Mouse (Mus musculus) megakaryocyte, embryonic 14.5 days (primary cell): ENCODE measurements around the gene Bend6. TPM values are rescaled to one million over a fixed set of nuclear protein-coding genes. Genes with fewer than 3 reads are reported as not detected.

Experiments used
- H3K27me3 ChIP-seq: replicated peaks from 2 replicates; pipeline ENCODE3; 2012; ENCODE audit warnings: inconsistent platforms
- H3K36me3 ChIP-seq: replicated peaks from 2 replicates; pipeline ENCODE3; 2012; ENCODE audit warnings: low read length, inconsistent platforms, mixed read lengths
- H3K4me1 ChIP-seq: 2 replicates; pipeline ENCODE4 v1.6.1; 2012; ENCODE audit warnings: inconsistent platforms
- H3K4me3 ChIP-seq: replicated peaks from 2 replicates; pipeline ENCODE3; 2012; ENCODE audit warnings: moderate library complexity, mild to moderate bottlenecking, inconsistent platforms
- H3K9me3 ChIP-seq: 2 replicates; pipeline ENCODE4 v1.6.1; 2012; ENCODE audit warnings: inconsistent platforms
- FLI1 ChIP-seq: IDR thresholded peaks from 2 replicates; pipeline ENCODE4 v1.6.1; 2012; ENCODE audit warnings: low read length, inconsistent platforms, mixed read lengths
- GATA1 ChIP-seq: IDR thresholded peaks from 3 replicates; pipeline ENCODE4 v1.6.1; 2012; ENCODE audit warnings: mixed read lengths, low read length, inconsistent platforms, borderline replicate concordance
- polyA plus RNA-seq: library from polyadenylated mRNA; stranded (reverse); fragments of >175 nt; gene quantifications from 2 replicates; pipeline ENCODE4 v1.2.3, GENCODE M21; 2012; ENCODE audit warnings: low replicate concordance; ENCODE audit not compliant: insufficient read depth

Bend6 gene
- polyA plus RNA-seq, 1 experiment: not detected

DNA sequence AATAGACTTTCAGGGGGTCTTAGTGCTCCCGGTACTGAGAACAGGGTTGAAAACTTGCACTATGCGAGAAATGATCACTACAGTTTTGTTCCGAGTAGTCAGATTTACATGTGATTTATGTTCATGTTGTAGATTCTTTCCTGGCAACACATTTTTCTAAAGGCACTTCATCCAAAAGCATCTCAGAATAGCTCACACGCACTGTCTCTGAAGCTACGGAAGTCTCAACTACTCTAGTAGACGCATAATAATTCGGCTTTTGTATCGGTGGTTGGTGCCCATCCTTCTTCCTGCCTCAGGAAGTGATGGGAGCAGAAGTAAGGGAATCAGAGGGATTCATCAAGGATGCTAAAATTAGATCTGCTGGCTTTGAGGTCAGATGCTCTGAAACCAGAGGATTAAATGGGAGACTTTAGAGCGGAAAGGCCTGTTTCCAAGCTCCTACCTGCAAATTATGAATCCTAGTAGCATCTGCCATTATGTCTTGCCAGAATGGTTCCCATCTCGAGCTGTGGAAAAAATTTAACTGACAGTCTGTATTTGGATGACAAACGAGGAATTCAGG lies 32.8 kb upstream of the Bend6 start:
- H3K36me3 ChIP-seq: no peaks in the 10 kb centered on the region
- peaks cover 9% of the 10 kb centered on the region for H3K27me3 ChIP-seq
- no peaks in the 10 kb centered on the region for H3K4me1 ChIP-seq
- no peak for TF ChIP-seq FLI1
- no peaks in the 10 kb centered on the region for H3K9me3 ChIP-seq
- no peak overlapping the region for H3K4me3 ChIP-seq

DNA sequence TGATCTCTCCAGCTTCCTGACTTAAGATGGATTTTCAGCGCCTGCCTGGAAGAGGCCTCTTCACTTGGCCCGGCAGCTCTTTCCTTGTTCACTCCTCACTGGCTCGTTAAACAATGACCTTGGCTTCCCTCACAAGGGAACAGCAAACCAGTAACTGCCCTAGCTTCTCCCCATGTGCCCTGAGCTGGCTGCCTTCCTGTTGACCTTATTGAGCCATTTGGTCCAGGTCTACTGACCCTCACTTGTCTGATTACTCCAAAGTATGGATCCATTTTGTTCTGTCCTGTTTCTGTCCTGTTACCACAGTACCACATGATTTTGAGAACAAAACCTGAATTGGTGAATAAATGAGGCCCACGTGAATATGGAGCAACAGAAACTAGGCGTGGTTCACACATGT lies 32.2 kb upstream of the Bend6 start:
- Histone ChIP-seq H3K36me3 (no peaks in the 10 kb centered on the region), H3K27me3 (peaks cover 4% of the 10 kb centered on the region), H3K9me3 (no peaks in the 10 kb centered on the region), H3K4me1 (no peaks in the 10 kb centered on the region), H3K4me3 (no peak overlapping the region)
- TF ChIP-seq GATA1 (no peak), FLI1 (no peak)

DNA sequence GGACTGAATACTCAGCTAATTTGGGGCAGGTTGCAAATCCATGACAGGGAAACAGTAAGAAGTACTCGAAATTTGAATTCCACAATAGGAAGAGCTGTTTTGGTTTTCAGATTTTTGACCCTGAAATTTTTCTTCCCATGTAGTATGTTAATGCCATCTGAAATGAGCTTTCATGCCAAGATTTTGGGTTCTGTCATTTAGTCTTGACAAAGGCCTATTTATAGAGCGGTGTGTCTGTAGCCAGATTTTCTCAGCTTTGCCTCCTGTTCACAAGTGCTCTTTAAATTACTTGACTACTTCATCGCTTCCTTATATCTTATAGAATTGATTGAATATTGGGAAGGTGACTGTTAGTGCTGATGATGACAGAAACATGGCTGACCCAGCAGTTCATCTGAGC lies 28.3 kb upstream of the Bend6 start:
- Histone ChIP-seq H3K4me1 (no peaks in the 10 kb centered on the region), H3K36me3 (no peaks in the 10 kb centered on the region)

DNA sequence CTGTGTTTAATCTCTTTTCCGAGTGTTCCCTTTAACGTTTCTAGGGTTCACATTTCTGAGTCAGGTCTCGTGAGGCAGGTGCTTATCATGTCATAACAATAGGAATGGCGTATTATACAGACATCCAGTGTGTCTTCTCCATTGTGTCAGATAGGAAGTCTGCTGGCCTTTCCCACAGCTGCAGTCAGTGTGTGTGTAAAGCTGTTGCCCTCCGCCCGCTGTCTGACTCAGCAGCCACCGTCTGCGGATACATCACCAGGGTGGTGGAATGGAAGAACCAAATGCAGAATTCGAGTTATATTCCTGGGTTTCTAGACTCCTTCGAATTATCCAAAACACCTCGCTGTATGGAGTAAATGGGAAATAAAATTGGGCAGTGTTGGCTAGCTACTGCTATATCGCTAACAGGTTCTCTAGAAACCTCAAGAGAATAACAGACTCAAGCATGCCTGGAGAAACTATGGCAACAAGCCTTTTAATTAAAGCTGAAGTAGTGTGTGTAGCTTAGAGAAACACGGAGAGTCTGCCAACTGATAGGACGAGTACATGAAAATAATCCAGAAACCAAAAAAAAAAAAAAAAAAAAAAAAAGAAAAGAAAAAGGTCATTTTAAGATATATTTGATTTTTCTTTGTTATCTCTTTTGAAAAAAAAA lies 25.4 kb upstream of the Bend6 start:
- Histone ChIP-seq H3K9me3 (peaks cover 3% of the 10 kb centered on the region; the same call in 1 of the 2 replicates), H3K4me1 (no peaks in the 10 kb centered on the region), H3K4me3 (no peak overlapping the region), H3K27me3 (peaks cover 4% of the 10 kb centered on the region), H3K36me3 (no peaks in the 10 kb centered on the region)
- TF ChIP-seq FLI1 (no peak), GATA1 (no peak)

More for the DNA sequence above, 28.3 kb upstream of the Bend6 start:
- H3K9me3 ChIP-seq: peaks cover 3% of the 10 kb centered on the region; the same call in 1 of the 2 replicates
- TF ChIP-seq GATA1: no peak
- no peak for TF ChIP-seq FLI1
- H3K4me3 ChIP-seq: no peak overlapping the region
- peaks cover 6% of the 10 kb centered on the region for H3K27me3 ChIP-seq

GRCm38 (mm10) chr1:33932196-33932595 lies 24.6 kb upstream of the Bend6 start:
- Histone ChIP-seq H3K36me3 (no peaks in the 10 kb centered on the region), H3K27me3 (peaks cover 4% of the 10 kb centered on the region), H3K4me1 (no peaks in the 10 kb centered on the region), H3K4me3 (no peak overlapping the region), H3K9me3 (peaks cover 4% of the 10 kb centered on the region; the same call in 1 of the 2 replicates)
- TF ChIP-seq FLI1 (no peak), GATA1 (no peak)

GRCm38 (mm10) chr1:33931791-33932190 lies 24.2 kb upstream of the Bend6 start:
- Histone ChIP-seq H3K36me3 (no peaks in the 10 kb centered on the region), H3K4me3 (no peak overlapping the region), H3K9me3 (peaks cover 8% of the 10 kb centered on the region; the same call in 1 of the 2 replicates), H3K27me3 (peaks cover 7% of the 10 kb centered on the region), H3K4me1 (no peaks in the 10 kb centered on the region)
- TF ChIP-seq FLI1: no peak
- TF ChIP-seq GATA1: no peak

GRCm38 (mm10) chr1:33927466-33927865 lies 19.9 kb upstream of the Bend6 start:
- H3K4me3 ChIP-seq: no peak overlapping the region
- peaks cover 11% of the 10 kb centered on the region; the same call in 1 of the 2 replicates for H3K9me3 ChIP-seq
- no peaks in the 10 kb centered on the region for H3K36me3 ChIP-seq
- peaks cover 7% of the 10 kb centered on the region for H3K27me3 ChIP-seq
- H3K4me1 ChIP-seq: no peaks in the 10 kb centered on the region
- no peak for TF ChIP-seq GATA1
- no peak for TF ChIP-seq FLI1

- H3K4me1 ChIP-seq: no peaks in the 10 kb centered on the region
- H3K36me3 ChIP-seq: no peaks in the 10 kb centered on the region
- peaks cover 3% of the 10 kb centered on the region for H3K27me3 ChIP-seq
- no peak overlapping the region for H3K4me3 ChIP-seq
- 0 out of 2 replicates have a peak, but pooled peaks cover 8% of the 10 kb centered on the region for H3K9me3 ChIP-seq
- no peak for TF ChIP-seq FLI1
- TF ChIP-seq GATA1: no peak
Measured at GRCm38 (mm10) chr1:33925283-33925682, 17.7 kb upstream of the Bend6 start.

DNA sequence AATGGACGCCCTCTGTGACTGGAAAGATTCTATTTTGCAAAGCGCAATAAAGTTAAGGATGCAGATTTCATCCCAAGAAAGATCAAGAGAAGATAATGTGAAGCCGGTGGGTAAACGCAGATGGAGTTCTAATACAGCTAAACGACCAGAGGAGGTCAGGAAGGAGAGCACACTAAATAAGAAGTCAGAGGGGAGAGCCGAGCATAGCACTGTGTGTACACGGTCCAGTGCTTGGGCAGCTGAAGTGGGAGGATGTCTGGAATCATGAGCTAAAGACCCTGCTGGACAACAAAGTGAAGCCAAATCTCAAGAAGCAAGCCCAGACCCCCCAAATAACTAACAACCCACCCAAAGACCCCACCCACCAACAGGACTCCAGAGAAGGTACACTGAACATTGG lies 15.4 kb upstream of the Bend6 start:
- TF ChIP-seq FLI1: no peak
- TF ChIP-seq GATA1: no peak
- Histone ChIP-seq H3K9me3 (0 out of 2 replicates have a peak, but pooled peaks cover 8% of the 10 kb centered on the region), H3K27me3 (peaks cover 9% of the 10 kb centered on the region), H3K36me3 (no peaks in the 10 kb centered on the region), H3K4me3 (no peak overlapping the region), H3K4me1 (no peaks in the 10 kb centered on the region)

DNA sequence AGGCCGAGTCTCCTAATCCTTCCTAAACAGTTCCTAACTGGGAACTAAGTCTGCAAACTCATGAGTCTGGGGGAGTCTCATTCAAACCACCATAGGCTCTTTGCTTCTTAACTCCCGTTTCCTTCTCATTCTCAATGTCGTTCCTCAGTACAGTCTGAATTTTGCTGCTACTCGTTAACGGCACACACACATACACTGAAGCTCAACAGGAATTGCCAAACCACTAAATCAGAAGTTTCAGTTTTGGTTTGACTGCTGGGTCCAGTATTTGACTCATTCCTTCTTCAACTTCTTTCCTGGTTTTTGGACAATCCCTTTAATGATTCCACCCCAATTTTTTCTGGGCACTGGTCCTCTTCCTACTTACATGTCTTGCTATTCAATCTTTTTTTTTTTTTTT lies 8.9 kb upstream of the Bend6 start:
- Histone ChIP-seq H3K36me3 (no peaks in the 10 kb centered on the region), H3K4me3 (no peak overlapping the region), H3K4me1 (no peaks in the 10 kb centered on the region), H3K27me3 (peaks cover 49% of the 10 kb centered on the region), H3K9me3 (peaks cover 9% of the 10 kb centered on the region)
- TF ChIP-seq GATA1: no peak
- TF ChIP-seq FLI1: no peak

- peaks cover 9% of the 10 kb centered on the region for H3K9me3 ChIP-seq
- H3K27me3 ChIP-seq: peaks cover 82% of the 10 kb centered on the region
- no peaks in the 10 kb centered on the region for H3K36me3 ChIP-seq
- TF ChIP-seq FLI1 (no peak), GATA1 (no peak)
- peaks cover 26% of the 10 kb centered on the region for H3K4me1 ChIP-seq
- H3K4me3 ChIP-seq: no peak overlapping the region
Measured at GRCm38 (mm10) chr1:33911589-33911988, 4.0 kb upstream of the Bend6 start.
